Mouse (Mus musculus) lung, postnatal 0 days (tissue): ENCODE results near the gene Cyb561d1.

ENCODE experiments used
- CTCF ChIP-seq: IDR thresholded peaks from 2 replicates; pipeline ENCODE4 v1.5.1; 2016; ENCODE audit warnings: antibody characterized with exemption, mild to moderate bottlenecking
- EP300 ChIP-seq: IDR thresholded peaks from 2 replicates; pipeline ENCODE4 v1.6.1; 2016; ENCODE audit warnings: antibody characterized with exemption, mild to moderate bottlenecking, control low read depth

DNA sequence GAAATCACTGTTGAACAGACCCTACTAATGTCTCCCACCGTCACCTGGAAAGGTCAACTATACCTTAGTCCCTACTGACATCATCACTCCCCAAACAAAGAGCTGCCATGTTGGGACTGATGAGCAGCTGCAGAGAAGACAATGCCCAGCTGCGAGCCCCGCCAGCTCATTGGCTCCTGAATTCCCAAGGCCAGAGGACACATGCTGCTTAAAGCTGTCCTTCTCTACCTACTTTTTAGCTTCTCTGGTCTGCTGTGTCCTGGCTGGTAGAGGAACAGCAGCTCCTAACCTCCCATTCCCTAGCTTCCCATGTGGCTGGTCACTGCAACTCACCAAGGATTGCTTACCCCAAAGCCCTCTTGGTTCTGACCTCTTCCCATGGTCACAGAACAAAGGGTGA is 48.7 kb downstream of the Cyb561d1 start:
- no peak for TF ChIP-seq CTCF
- no peak for TF ChIP-seq EP300
